Mouse (Mus musculus) left cerebral cortex, postnatal 36 days (tissue): Measurements from ENCODE around the gene Psmc3. TPM values are rescaled to one million over a fixed set of nuclear protein-coding genes. Genes with fewer than 3 reads are reported as not detected.
A peak's percentile ranks its signal among the peaks of the same experiment; 100 is the strongest.
"Not testable (repeated sequence)": the region's sequence is repeated elsewhere in the genome, so short reads cannot be mapped to it uniquely, and the experiment has no call there.

Experiments
- DNase-seq, 2 experiments: peaks; one replicate each; pipeline ENCODE4 v3.0.0; 2021 to 2022; ENCODE audit warnings: low spot score in 2 of 2, mixed read lengths in 1 of 2
- intact Hi-C: fragments of 180-260 bp; cut with DNase I; formaldehyde crosslinking; loops from one replicate; pipeline ENCODE4 v1.15.1; 2025
- total RNA-seq, 2 experiments: library from RNA; stranded (reverse); gene quantifications; 2 replicates each; pipeline ENCODE4 v1.2.3; 2021

Psmc3 gene
- total RNA-seq, 2 experiments from 2014 or later = 206 to 234 TPM

GRCm38 (mm10) chr2:91101124-91101740 lies 47.4 kb downstream of the Psmc3 start:
- DNase-seq = peak; percentile 86 to 87
- intact Hi-C loops = loop anchor here (1.0 to 5.0 kb wide), 2 partner anchors 31 to 234 kb away; partner anchors contain the start of gene Slc39a13

GRCm38 (mm10) chr2:91108156-91108555 lies 54.3 kb downstream of the Psmc3 start:
- intact Hi-C loops = no loop called here
- no peak for DNase-seq

- no peak for DNase-seq
- intact Hi-C loops = no loop called here
Measured at GRCm38 (mm10) chr2:91109241-91109640, 55.4 kb downstream of the Psmc3 start.

- no peak for DNase-seq
- intact Hi-C loops = loop anchor here (5.0 kb wide), 2 partner anchors 82 to 372 kb away; no protein-coding TSS in a partner anchor
Measured at GRCm38 (mm10) chr2:91109807-91110385, 56.1 kb downstream of the Psmc3 start.

- intact Hi-C loops = loop anchor here (5.0 kb wide), 2 partner anchors 82 to 372 kb away; no protein-coding TSS in a partner anchor
- DNase-seq = no peak
Measured at GRCm38 (mm10) chr2:91110429-91110828, 56.6 kb downstream of the Psmc3 start.

- intact Hi-C loops = loop anchor here (5.0 kb wide), 2 partner anchors 80 to 370 kb away; no protein-coding TSS in a partner anchor
- DNase-seq = not testable (repeated sequence)
Measured at GRCm38 (mm10) chr2:91111832-91112231, 58.0 kb downstream of the Psmc3 start.

- intact Hi-C loops = loop anchor here (5.0 kb wide), 2 partner anchors 80 to 370 kb away; no protein-coding TSS in a partner anchor
- no peak for DNase-seq
Measured at GRCm38 (mm10) chr2:91112491-91112890, 58.7 kb downstream of the Psmc3 start.

- intact Hi-C loops = loop anchor here (5.0 kb wide), 2 partner anchors 79 to 369 kb away; no protein-coding TSS in a partner anchor
- DNase-seq = no peak
Measured at GRCm38 (mm10) chr2:91113334-91113733, 59.5 kb downstream of the Psmc3 start.

- DNase-seq = no peak
- intact Hi-C loops = loop anchor here (5.0 kb wide), 2 partner anchors 78 to 368 kb away; no protein-coding TSS in a partner anchor
Measured at GRCm38 (mm10) chr2:91113852-91114251, 60.0 kb downstream of the Psmc3 start.

GRCm38 (mm10) chr2:91114781-91115577 lies 61.2 kb downstream of the Psmc3 start:
- intact Hi-C loops = loop anchor here (5.0 kb wide), 3 partner anchors 67 to 367 kb away; partner anchors contain the start of gene Madd
- peak; percentile 91 for DNase-seq

GRCm38 (mm10) chr2:91115578-91115970 lies 61.8 kb downstream of the Psmc3 start:
- no peak for DNase-seq
- intact Hi-C loops = loop anchor here (5.0 kb wide), 1 partner anchor 67 kb away; the partner anchor contains the start of gene Madd

Other genes with a start within 250 kb of the Psmc3 start
- gene Mtch2, start 206.9 kb upstream of the Psmc3 start, total RNA-seq = 100 to 1,000 TPM in 1 of 2 experiments, 10 to 100 TPM in 1; 97.5 to 124 TPM
- 100 to 1,000 TPM; 279 to 315 TPM for gene C1qtnf4, start 168.1 kb upstream of the Psmc3 start, total RNA-seq
- 10 to 100 TPM; 39.6 to 39.8 TPM for gene Kbtbd4, start 149.3 kb upstream of the Psmc3 start, total RNA-seq
- 100 to 1,000 TPM; 229 to 240 TPM for gene Ndufs3, start 149.2 kb upstream of the Psmc3 start, total RNA-seq
- gene Celf1, start 113.6 kb upstream of the Psmc3 start, total RNA-seq = 100 to 1,000 TPM; 145 to 163 TPM
- under 1 TPM; 0.47 to 0.54 TPM for gene Rapsn, start 18.4 kb upstream of the Psmc3 start, total RNA-seq
- gene Slc39a13, start 16.4 kb downstream of the Psmc3 start, total RNA-seq = 10 to 100 TPM; 27.6 to 36.6 TPM
- 1 to 10 TPM; 4.1 to 5.5 TPM for gene Spi1, start 28.4 kb downstream of the Psmc3 start, total RNA-seq
- under 1 TPM; 0.41 to 0.81 TPM for gene Mybpc3, start 64.1 kb downstream of the Psmc3 start, total RNA-seq
- 100 to 1,000 TPM; 227 to 230 TPM for gene Madd, start 129.8 kb downstream of the Psmc3 start, total RNA-seq
- gene Nr1h3, start 148.8 kb downstream of the Psmc3 start, total RNA-seq = 1 to 10 TPM; 3.1 to 4.2 TPM
- gene Acp2, start 148.9 kb downstream of the Psmc3 start, total RNA-seq = 10 to 100 TPM; 44.5 to 46.9 TPM
- gene Ddb2, start 183.0 kb downstream of the Psmc3 start, total RNA-seq = 10 to 100 TPM in 1 of 2 experiments, 1 to 10 TPM in 1; 9.6 to 12.2 TPM
- 10 to 100 TPM; 40.8 to 43.2 TPM for gene Pacsin3, start 201.9 kb downstream of the Psmc3 start, total RNA-seq
- gene Arfgap2, start 211.0 kb downstream of the Psmc3 start, total RNA-seq = 10 to 100 TPM; 66.2 to 78.1 TPM